Mouse (Mus musculus) testis, adult 2 months (tissue): Measurements from ENCODE around the gene Tex12.

Experiments used
- CTCF ChIP-seq: fragments of 200-500 bp; IDR thresholded peaks from 2 replicates; pipeline ENCODE4 v1.5.1; 2012; ENCODE audit warnings: low read depth, mild to moderate bottlenecking, inconsistent platforms, low read length, moderate library complexity; ENCODE audit not compliant: control insufficient read depth, insufficient read depth, insufficient replicate concordance
- POLR2A ChIP-seq: fragments of 200-500 bp; IDR thresholded peaks from 2 replicates; pipeline ENCODE4 v1.6.1; 2012; ENCODE audit warnings: low read depth, mild to moderate bottlenecking, inconsistent platforms, low read length, moderate library complexity; ENCODE audit not compliant: control insufficient read depth

DNA sequence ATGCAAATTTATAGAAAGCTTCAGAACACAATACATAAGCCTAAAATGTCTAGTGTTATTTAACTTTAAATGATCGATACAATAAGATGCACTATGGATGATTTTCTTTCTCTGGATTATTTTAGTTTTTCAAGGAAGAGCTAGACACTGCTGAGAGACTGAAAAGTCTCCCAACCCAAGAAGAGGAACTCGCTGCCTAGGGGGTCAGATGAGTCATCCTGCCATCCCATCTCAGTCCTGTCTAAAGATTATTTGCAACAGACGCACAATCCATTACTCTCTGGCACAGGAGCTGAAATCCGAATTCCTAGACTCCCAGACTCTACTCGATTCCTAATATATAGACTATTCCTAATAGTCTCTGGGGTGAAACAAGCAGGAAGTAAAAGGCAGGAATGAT, 8.9 kb downstream of the Tex12 start:
- TF ChIP-seq POLR2A (no peak), CTCF (no peak)
